Mouse (Mus musculus) bone marrow, adult 2 months (tissue): ENCODE results near the gene Sfn.

Experiments used
- CTCF ChIP-seq: fragments of 200-500 bp; IDR thresholded peaks from 2 replicates; pipeline ENCODE4 v1.5.1; 2011; ENCODE audit warnings: low read length, control low read depth; ENCODE audit not compliant: control insufficient read depth, insufficient read depth
- POLR2A ChIP-seq: fragments of 200-500 bp; IDR thresholded peaks from 2 replicates; pipeline ENCODE4 v1.6.1; 2011; ENCODE audit warnings: low read depth, mild to moderate bottlenecking, control low read depth, low read length, borderline replicate concordance; ENCODE audit not compliant: control insufficient read depth

GRCm38 (mm10) chr4:133563123-133563571, 38.8 kb downstream of the Sfn start:
- TF ChIP-seq CTCF (no peak), POLR2A (no peak)
